Mouse (Mus musculus): ENCODE data around the gene Cacna2d2.

DNA sequence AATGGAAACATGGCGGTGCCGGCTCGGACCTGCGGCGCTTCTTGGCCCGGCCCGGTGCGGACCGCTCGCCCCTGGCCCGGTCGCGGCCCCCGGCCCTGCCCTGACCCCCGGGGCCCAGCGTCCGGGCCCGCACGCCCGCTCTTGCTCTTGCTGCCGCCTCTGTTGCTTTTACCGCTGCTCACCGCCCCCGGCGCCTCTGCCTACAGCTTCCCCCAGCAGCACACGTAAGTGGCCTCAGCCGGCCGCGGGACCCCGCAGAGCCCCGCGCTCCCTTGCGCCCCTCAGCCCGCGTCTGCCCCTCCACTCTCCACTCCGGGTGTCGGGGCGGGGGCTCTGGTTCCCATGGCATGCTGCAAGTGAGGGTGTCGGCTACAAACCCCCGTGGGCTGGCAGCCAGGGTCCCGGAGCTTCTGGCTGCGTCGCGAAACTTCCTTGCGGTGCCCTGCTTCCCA lies 674 bp downstream of the Cacna2d2 start:
- TF ChIP-seq CTCF (IDR thresholded peaks at IDR 0.05; ENCODE audit: low read depth, low read length) (no peak), POLR2A (IDR thresholded peaks at IDR 0.05; ENCODE audit: borderline replicate concordance, low read depth, low read length) (no peak)
